Mouse (Mus musculus): Measurements from ENCODE around the gene Syngr2.

GRCm38 (mm10) chr11:117781199-117781821, 28.2 kb upstream of the Syngr2 start:
- TF ChIP-seq POLR2A (IDR thresholded peaks at IDR 0.05; ENCODE audit: low read depth, low read length) (peak; percentile 26; the same call in 1 of the 2 replicates), CTCF (IDR thresholded peaks at IDR 0.05; ENCODE audit: extremely low read depth, insufficient read length, insufficient replicate concordance, low read depth, low read length) (no peak)

Data from small intestine, adult 2 months (tissue).